Mouse (Mus musculus): Measurements from ENCODE around the gene Pigm. TPM values are rescaled to one million over a fixed set of nuclear protein-coding genes. Genes with fewer than 3 reads are reported as not detected.
A peak's percentile ranks its signal among the peaks of the same experiment; 100 is the strongest.

Gene Pigm
- total RNA-seq, 4 experiments from 2014 or later: 11.1 to 13.2 (median 11.8) TPM

DNA sequence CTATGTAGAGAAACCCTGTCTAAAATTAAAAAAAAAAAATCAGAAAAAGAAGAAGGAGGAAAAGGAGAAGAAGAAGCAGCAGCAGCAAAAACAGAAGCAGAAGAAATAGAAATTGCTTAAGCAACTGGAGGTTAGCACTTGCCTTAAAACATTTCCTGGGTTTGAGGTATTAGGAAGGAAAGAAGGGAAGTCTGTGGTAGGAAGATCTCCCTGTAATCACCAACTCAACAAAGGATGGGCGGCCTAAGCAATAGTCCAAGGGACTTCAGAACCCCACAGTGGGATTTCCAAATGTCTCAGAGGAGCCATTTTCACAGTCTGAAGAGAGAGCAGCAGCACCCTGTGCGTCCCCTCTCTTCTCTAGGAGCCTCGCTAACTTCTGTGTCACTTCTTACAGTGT lies 23.9 kb upstream of the Pigm start:
- DNase-seq: no peak

- DNase-seq: no peak
Observed at GRCm38 (mm10) chr1:172355336-172355735, 21.0 kb upstream of the Pigm start.

DNA sequence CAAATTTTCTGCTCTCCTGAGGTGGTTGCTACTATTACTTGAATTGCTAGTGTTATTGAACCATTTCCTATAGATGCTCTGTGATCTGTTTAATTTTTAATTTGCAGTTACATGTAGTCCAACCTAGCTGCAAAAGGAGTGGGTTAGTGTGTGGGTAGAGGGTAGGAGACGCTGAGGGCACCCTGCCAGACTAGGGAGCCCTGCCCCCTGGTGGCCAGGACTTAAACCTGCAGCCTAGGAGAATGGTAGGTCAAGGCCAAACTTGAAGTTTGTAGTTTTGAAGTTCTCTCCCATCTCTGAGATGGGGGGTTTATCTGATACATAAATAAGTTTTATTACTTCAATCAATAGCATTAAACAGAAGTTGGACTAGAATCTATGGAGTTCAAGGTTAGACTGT lies 18.8 kb upstream of the Pigm start:
- no peak for DNase-seq

GRCm38 (mm10) chr1:172358341-172358740 lies 18.0 kb upstream of the Pigm start:
- DNase-seq: no peak

GRCm38 (mm10) chr1:172364684-172365083 lies 11.7 kb upstream of the Pigm start:
- DNase-seq: no peak

- no peak for DNase-seq
Observed at GRCm38 (mm10) chr1:172368768-172369418, 7.5 kb upstream of the Pigm start.

- no peak for DNase-seq
Observed at GRCm38 (mm10) chr1:172376758-172377458, 562 bp downstream of the Pigm start.

- DNase-seq: no peak
Observed at GRCm38 (mm10) chr1:172380066-172380465, 3.7 kb downstream of the Pigm start.

GRCm38 (mm10) chr1:172382090-172382489 lies 5.7 kb downstream of the Pigm start:
- DNase-seq: no peak

- DNase-seq: no peak
Observed at GRCm38 (mm10) chr1:172387246-172387645, 10.9 kb downstream of the Pigm start.

DNA sequence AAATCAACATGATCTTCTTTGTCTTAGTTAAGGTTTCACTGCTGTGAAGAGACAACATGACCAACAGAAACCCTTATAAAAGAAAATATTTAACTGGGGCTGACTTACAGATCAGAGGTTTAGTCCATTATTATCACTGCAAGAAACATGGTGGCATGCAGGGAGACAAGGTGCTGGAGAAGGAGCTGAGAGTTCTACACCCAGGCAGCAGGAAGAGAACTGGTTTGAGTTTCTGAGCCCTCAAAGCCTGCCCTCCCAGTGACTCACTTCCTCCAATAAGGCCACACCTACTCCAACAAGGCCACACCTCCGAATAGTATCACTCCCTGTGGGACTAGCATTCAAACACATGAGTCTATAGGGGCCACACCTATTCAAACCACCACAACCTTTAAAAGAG lies 14.4 kb downstream of the Pigm start:
- DNase-seq: no peak

GRCm38 (mm10) chr1:172391807-172392581 lies 15.6 kb downstream of the Pigm start:
- DNase-seq: no peak

DNA sequence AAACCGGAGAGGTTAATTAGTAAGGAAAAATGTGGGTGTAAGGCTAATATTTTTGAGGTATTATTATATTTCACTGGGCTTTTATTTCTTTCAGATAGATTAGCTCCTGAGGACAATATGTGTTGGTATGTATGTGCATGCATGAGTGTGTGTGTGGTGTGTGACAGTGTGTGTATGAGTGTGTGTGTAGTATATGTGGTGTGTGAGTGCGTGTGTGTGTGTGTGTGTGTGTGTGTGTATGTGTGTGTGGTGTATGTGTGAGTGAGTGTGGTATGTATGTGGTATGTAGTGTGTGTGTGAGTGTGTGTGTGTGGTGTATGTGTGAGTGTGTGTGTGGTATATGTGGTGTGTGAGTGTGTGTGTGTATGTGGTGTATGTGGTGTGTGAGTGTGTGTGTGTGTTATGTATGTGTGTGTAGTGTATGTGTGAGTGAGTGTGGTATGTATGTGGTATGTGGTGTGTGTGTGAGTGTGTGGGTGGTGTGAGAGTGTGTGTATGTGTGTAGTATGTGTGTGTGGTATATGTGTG lies 16.4 kb downstream of the Pigm start:
- DNase-seq: no peak

- DNase-seq: no peak
Observed at GRCm38 (mm10) chr1:172393739-172394138, 17.4 kb downstream of the Pigm start.

GRCm38 (mm10) chr1:172396996-172397752 lies 20.8 kb downstream of the Pigm start:
- DNase-seq: no peak

DNA sequence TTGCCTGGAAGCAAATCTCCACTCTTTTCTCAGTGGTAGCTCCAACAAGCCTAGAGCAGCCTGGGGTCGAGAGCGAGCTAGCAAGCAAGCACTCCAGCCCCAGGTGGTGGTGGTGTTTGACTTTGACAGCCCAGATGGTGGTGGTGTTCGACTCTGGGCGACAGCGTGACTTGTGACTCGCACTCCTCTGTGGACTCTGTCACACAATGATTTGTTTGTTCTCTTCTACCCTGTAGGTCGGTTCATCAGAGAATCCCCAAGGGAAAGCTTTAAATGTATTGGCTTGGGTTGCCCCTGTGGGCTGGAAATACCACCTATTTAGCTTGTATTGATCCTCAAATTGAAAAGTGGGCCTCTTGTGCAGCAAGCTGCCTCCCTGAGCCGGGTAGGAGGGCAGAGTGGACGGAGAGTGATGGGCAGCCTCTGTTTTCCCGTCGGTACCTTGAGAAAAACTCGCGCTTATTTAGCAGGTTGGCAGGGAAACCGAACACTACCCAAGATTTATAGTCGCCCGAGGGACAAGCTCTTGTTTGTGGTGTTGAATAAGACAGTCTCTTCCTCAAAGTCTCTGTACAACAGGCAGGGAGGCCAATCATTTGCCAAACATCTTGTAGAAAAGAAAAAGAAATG lies 29.8 kb downstream of the Pigm start:
- DNase-seq: no peak

GRCm38 (mm10) chr1:172408996-172409395 lies 32.6 kb downstream of the Pigm start:
- DNase-seq: no peak

GRCm38 (mm10) chr1:172409431-172409830 lies 33.1 kb downstream of the Pigm start:
- DNase-seq: no peak

DNA sequence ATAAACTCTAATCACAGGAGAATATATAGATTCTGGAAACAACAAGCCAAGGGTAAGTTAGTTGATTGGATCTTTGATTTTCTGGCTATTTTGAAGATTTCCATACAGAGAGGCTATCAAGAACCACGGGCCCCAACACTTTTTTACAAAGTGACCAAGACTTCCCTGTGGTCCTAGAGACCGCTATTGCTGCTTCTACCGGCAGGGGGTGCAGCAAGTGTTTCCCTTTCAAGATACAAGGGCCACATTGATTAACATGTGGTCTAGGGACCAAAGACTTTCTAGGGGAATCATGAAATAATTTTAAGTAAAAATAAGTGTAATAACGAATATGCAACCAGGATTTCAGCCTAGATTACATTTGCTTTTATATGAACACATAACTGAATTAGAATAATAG lies 34.5 kb downstream of the Pigm start:
- DNase-seq: no peak

- DNase-seq: peak; percentile 30
Observed at GRCm38 (mm10) chr1:172412204-172412603, 35.9 kb downstream of the Pigm start.

- no peak for DNase-seq
Observed at GRCm38 (mm10) chr1:172413491-172414230, 37.3 kb downstream of the Pigm start.

All from adrenal gland, adult 8-10 months (tissue).